Mouse (Mus musculus): ENCODE data around the gene Gtf3c1. TPM values are rescaled to one million over a fixed set of nuclear protein-coding genes. Genes with fewer than 3 reads are reported as not detected.

Gtf3c1 gene
- polyA plus RNA-seq, 1 experiment = 92.7 TPM

GRCm38 (mm10) chr7:125694056-125694455 lies 13.5 kb downstream of the Gtf3c1 start:
- TF ChIP-seq CTCF (IDR thresholded peaks at IDR 0.05; ENCODE audit: low read depth, low read length) = no peak
- no peak for TF ChIP-seq EP300 (IDR thresholded peaks at IDR 0.05; ENCODE audit: insufficient read depth, low read depth, low read length)
- TF ChIP-seq POLR2A (IDR thresholded peaks at IDR 0.05; ENCODE audit: insufficient read depth, low read length) = no peak
- peaks cover 12% of the 10 kb centered on the region for H3K9me3 ChIP-seq (replicated peaks; ENCODE audit: control insufficient read depth, insufficient read depth, low read length, poor library complexity, severe bottlenecking)
- no peak overlapping the region for H3K27ac ChIP-seq (ENCODE audit: insufficient read depth, low read length)
- H3K4me3 ChIP-seq (ENCODE audit: low read depth, low read length) = no peak overlapping the region
- H3K27me3 ChIP-seq (ENCODE audit: control insufficient read depth, insufficient read depth, low read length, poor library complexity, severe bottlenecking) = no peaks in the 10 kb centered on the region
- H3K9ac ChIP-seq (ENCODE audit: low read depth, poor library complexity, severe bottlenecking) = no peak overlapping the region
- H3K36me3 ChIP-seq (ENCODE audit: control insufficient read depth, insufficient read depth, low read length, poor library complexity, severe bottlenecking) = peaks cover 79% of the 10 kb centered on the region
- no peaks in the 10 kb centered on the region for H3K4me1 ChIP-seq (ENCODE audit: control insufficient read depth, insufficient read depth, low read length)

- Histone ChIP-seq H3K9ac (ENCODE audit: low read depth, poor library complexity, severe bottlenecking) (no peak overlapping the region), H3K27me3 (ENCODE audit: control insufficient read depth, insufficient read depth, low read length, poor library complexity, severe bottlenecking) (no peaks in the 10 kb centered on the region), H3K4me3 (ENCODE audit: low read depth, low read length) (no peak overlapping the region), H3K9me3 (replicated peaks; ENCODE audit: control insufficient read depth, insufficient read depth, low read length, poor library complexity, severe bottlenecking) (no peaks in the 10 kb centered on the region), H3K36me3 (ENCODE audit: control insufficient read depth, insufficient read depth, low read length, poor library complexity, severe bottlenecking) (peaks cover 47% of the 10 kb centered on the region), H3K27ac (ENCODE audit: insufficient read depth, low read length) (no peak overlapping the region), H3K4me1 (ENCODE audit: control insufficient read depth, insufficient read depth, low read length) (no peaks in the 10 kb centered on the region)
- TF ChIP-seq POLR2A (IDR thresholded peaks at IDR 0.05; ENCODE audit: insufficient read depth, low read length) = no peak
- no peak for TF ChIP-seq EP300 (IDR thresholded peaks at IDR 0.05; ENCODE audit: insufficient read depth, low read depth, low read length)
- no peak for TF ChIP-seq CTCF (IDR thresholded peaks at IDR 0.05; ENCODE audit: low read depth, low read length)
These were observed 17.1 kb downstream of the Gtf3c1 start for GRCm38 (mm10) chr7:125690516-125690915.

GRCm38 (mm10) chr7:125679936-125680335 lies 27.6 kb downstream of the Gtf3c1 start:
- Histone ChIP-seq H3K27me3 (ENCODE audit: control insufficient read depth, insufficient read depth, low read length, poor library complexity, severe bottlenecking) (no peaks in the 10 kb centered on the region), H3K9ac (ENCODE audit: low read depth, poor library complexity, severe bottlenecking) (no peak overlapping the region), H3K27ac (ENCODE audit: insufficient read depth, low read length) (no peak overlapping the region), H3K9me3 (replicated peaks; ENCODE audit: control insufficient read depth, insufficient read depth, low read length, poor library complexity, severe bottlenecking) (no peaks in the 10 kb centered on the region), H3K4me1 (ENCODE audit: control insufficient read depth, insufficient read depth, low read length) (no peaks in the 10 kb centered on the region), H3K4me3 (ENCODE audit: low read depth, low read length) (no peak overlapping the region), H3K36me3 (ENCODE audit: control insufficient read depth, insufficient read depth, low read length, poor library complexity, severe bottlenecking) (peaks cover 34% of the 10 kb centered on the region)
- TF ChIP-seq EP300 (IDR thresholded peaks at IDR 0.05; ENCODE audit: insufficient read depth, low read depth, low read length) = no peak
- TF ChIP-seq POLR2A (IDR thresholded peaks at IDR 0.05; ENCODE audit: insufficient read depth, low read length) = no peak
- TF ChIP-seq CTCF (IDR thresholded peaks at IDR 0.05; ENCODE audit: low read depth, low read length) = no peak

- TF ChIP-seq EP300 (IDR thresholded peaks at IDR 0.05; ENCODE audit: insufficient read depth, low read depth, low read length) (no peak), POLR2A (IDR thresholded peaks at IDR 0.05; ENCODE audit: insufficient read depth, low read length) (no peak), CTCF (IDR thresholded peaks at IDR 0.05; ENCODE audit: low read depth, low read length) (no peak)
- H3K4me3 ChIP-seq (ENCODE audit: low read depth, low read length) = no peak overlapping the region
- H3K27me3 ChIP-seq (ENCODE audit: control insufficient read depth, insufficient read depth, low read length, poor library complexity, severe bottlenecking) = no peaks in the 10 kb centered on the region
- no peaks in the 10 kb centered on the region for H3K4me1 ChIP-seq (ENCODE audit: control insufficient read depth, insufficient read depth, low read length)
- H3K27ac ChIP-seq (ENCODE audit: insufficient read depth, low read length) = no peak overlapping the region
- no peak overlapping the region for H3K9ac ChIP-seq (ENCODE audit: low read depth, poor library complexity, severe bottlenecking)
- H3K9me3 ChIP-seq (replicated peaks; ENCODE audit: control insufficient read depth, insufficient read depth, low read length, poor library complexity, severe bottlenecking) = no peaks in the 10 kb centered on the region
- H3K36me3 ChIP-seq (ENCODE audit: control insufficient read depth, insufficient read depth, low read length, poor library complexity, severe bottlenecking) = peaks cover 43% of the 10 kb centered on the region
These were observed 28.8 kb downstream of the Gtf3c1 start for GRCm38 (mm10) chr7:125678756-125679155.

GRCm38 (mm10) chr7:125674916-125675315 lies 32.7 kb downstream of the Gtf3c1 start:
- TF ChIP-seq EP300 (IDR thresholded peaks at IDR 0.05; ENCODE audit: insufficient read depth, low read depth, low read length) = no peak
- no peak for TF ChIP-seq CTCF (IDR thresholded peaks at IDR 0.05; ENCODE audit: low read depth, low read length)
- TF ChIP-seq POLR2A (IDR thresholded peaks at IDR 0.05; ENCODE audit: insufficient read depth, low read length) = no peak
- Histone ChIP-seq H3K9ac (ENCODE audit: low read depth, poor library complexity, severe bottlenecking) (no peak overlapping the region), H3K36me3 (ENCODE audit: control insufficient read depth, insufficient read depth, low read length, poor library complexity, severe bottlenecking) (peaks cover 55% of the 10 kb centered on the region), H3K9me3 (replicated peaks; ENCODE audit: control insufficient read depth, insufficient read depth, low read length, poor library complexity, severe bottlenecking) (no peaks in the 10 kb centered on the region), H3K4me1 (ENCODE audit: control insufficient read depth, insufficient read depth, low read length) (no peaks in the 10 kb centered on the region), H3K4me3 (ENCODE audit: low read depth, low read length) (no peak overlapping the region), H3K27ac (ENCODE audit: insufficient read depth, low read length) (no peak overlapping the region), H3K27me3 (ENCODE audit: control insufficient read depth, insufficient read depth, low read length, poor library complexity, severe bottlenecking) (no peaks in the 10 kb centered on the region)

GRCm38 (mm10) chr7:125671396-125671795 lies 36.2 kb downstream of the Gtf3c1 start:
- Histone ChIP-seq H3K9me3 (replicated peaks; ENCODE audit: control insufficient read depth, insufficient read depth, low read length, poor library complexity, severe bottlenecking) (no peaks in the 10 kb centered on the region), H3K27ac (ENCODE audit: insufficient read depth, low read length) (no peak overlapping the region), H3K4me1 (ENCODE audit: control insufficient read depth, insufficient read depth, low read length) (no peaks in the 10 kb centered on the region), H3K4me3 (ENCODE audit: low read depth, low read length) (no peak overlapping the region), H3K36me3 (ENCODE audit: control insufficient read depth, insufficient read depth, low read length, poor library complexity, severe bottlenecking) (peaks cover 48% of the 10 kb centered on the region), H3K27me3 (ENCODE audit: control insufficient read depth, insufficient read depth, low read length, poor library complexity, severe bottlenecking) (no peaks in the 10 kb centered on the region), H3K9ac (ENCODE audit: low read depth, poor library complexity, severe bottlenecking) (no peak overlapping the region)
- TF ChIP-seq CTCF (IDR thresholded peaks at IDR 0.05; ENCODE audit: low read depth, low read length) = no peak
- no peak for TF ChIP-seq EP300 (IDR thresholded peaks at IDR 0.05; ENCODE audit: insufficient read depth, low read depth, low read length)
- no peak for TF ChIP-seq POLR2A (IDR thresholded peaks at IDR 0.05; ENCODE audit: insufficient read depth, low read length)

Measured in ES-Bruce4 (cell line).